Mouse (Mus musculus): ENCODE data around the gene Snrpa1.

GRCm38 (mm10) chr7:66038730-66039129, 20.1 kb upstream of the Snrpa1 start:
- no peak for TF ChIP-seq CTCF (IDR thresholded peaks at IDR 0.05; ENCODE audit: extremely low read depth, insufficient read depth, low read length)
- no peak for TF ChIP-seq POLR2A (IDR thresholded peaks at IDR 0.05; ENCODE audit: extremely low read depth, insufficient read depth, low read length)
